Mouse (Mus musculus) left cerebral cortex, adult 2 months (tissue): Measurements from ENCODE around the gene Sptan1. TPM values are rescaled to one million over a fixed set of nuclear protein-coding genes. Genes with fewer than 3 reads are reported as not detected.

Experiments used
- DNase-seq, 2 experiments: peaks; one replicate each; pipeline ENCODE4 v3.0.0; 2021 to 2022; ENCODE audit warnings: low spot score in 2 of 2, mixed read lengths in 1 of 2; ENCODE audit errors: extremely low spot score in 1 of 2
- H3K27ac ChIP-seq: fragments of 200-600 bp; 2 replicates; pipeline ENCODE4 v1.8.1; 2022
- H3K4me3 ChIP-seq: fragments of 200-600 bp; 2 replicates; pipeline ENCODE4 v1.8.1; 2022
- CTCF ChIP-seq: fragments of 200-600 bp; IDR thresholded peaks from 2 replicates; pipeline ENCODE4 v1.8.1; 2022; ENCODE audit warnings: antibody characterized with exemption, mild to moderate bottlenecking, moderate library complexity
- intact Hi-C: fragments of 180-260 bp; cut with DNase I; formaldehyde crosslinking; loops from one replicate; pipeline ENCODE4 v1.15.1; 2025
- long read RNA-seq, 2 experiments: library from polyadenylated mRNA; stranded (forward); transcript quantifications; one replicate each; pipeline ENCODE4 v2.0.0; 2021; ENCODE audit warnings: borderline mapping rate in 2 of 2
- total RNA-seq, 2 experiments: library from RNA; stranded (reverse); gene quantifications; 2 replicates each; pipeline ENCODE4 v1.2.3; 2021

The Sptan1 gene
- 100 to 1,000 TPM; 878 to 928 TPM for total RNA-seq
- long read RNA-seq, experiment 1, full-length matches to known transcripts: 3 of 332 reads
- long read RNA-seq, experiment 1, partial matches to known transcripts: 184 of 332 reads
- long read RNA-seq, experiment 1, other reads (novel, unspliced or antisense): 145 of 332 reads
- long read RNA-seq, experiment 2, transcript Sptan1-215 (1 exons, 1,471 nt): major isoform, 5 of 318 reads
- long read RNA-seq, experiment 2, partial matches to known transcripts: 162 of 318 reads
- long read RNA-seq, experiment 2, other reads (novel, unspliced or antisense): 149 of 318 reads

DNA sequence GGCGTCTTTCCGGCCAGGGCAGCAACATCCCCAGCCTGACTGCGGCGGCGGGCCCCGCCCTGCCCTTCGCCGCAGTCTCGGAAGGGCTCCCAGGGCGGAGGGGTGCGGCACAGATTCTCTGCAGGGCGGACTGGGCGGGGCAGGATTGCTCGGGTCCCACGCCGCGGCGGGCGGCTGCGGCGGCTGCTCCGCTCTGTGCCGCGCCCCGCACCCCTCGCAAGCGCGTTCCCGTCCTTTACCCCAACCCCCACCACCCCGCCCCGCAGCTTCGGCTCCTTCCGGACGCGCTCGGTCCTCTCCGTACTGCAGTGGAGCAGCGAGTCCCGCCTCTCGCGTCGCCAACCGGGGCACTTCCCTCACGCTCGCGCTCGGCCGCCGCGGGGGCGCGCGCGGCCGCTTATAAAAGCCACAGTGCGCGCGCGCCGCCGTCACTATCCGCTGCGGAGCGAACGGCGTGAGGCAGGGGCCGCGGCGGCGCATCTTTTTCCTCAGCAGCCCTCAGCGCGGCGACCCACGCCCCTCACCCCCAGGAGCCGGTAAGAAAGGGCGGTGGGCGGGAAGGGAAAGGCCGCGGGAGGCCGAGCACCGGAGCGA lies at the start of gene Sptan1:
Gene Sptan1 (plus strand): TSS at position 311 of the 594 bp plus-strand sequence.
- no peak; the same call in 1 of the 2 replicates for TF ChIP-seq CTCF
- H3K4me3 ChIP-seq: peak within 1 kb of the TSS; percentile 96
- DNase-seq: peak; percentile 97 to 98
- intact Hi-C loops: loop anchor here (1.0 to 5.0 kb wide), 2 partner anchors 30 to 157 kb away; partner anchors contain the start of genes Gle1 and Zer1
- peak within 1 kb of the TSS; percentile 100 for H3K27ac ChIP-seq

DNA sequence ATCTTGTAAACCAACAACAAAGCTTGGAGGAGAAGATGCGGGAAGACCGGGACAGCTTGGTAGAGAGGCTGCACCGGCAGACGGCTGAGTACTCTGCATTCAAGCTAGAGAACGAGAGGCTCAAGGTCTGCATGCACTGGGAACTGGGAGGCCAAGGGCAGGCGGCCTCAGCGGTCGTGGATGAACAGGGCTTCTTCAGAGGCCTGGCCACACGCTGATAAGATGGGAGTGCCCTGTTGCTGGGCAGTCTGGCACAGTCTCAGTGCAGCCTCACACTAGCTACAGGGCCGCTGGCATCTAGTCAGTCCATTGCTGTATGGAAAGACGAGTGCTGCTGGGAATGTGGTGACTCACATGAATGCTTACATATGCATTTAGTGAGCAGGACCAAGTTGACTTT lies 47.7 kb upstream of the Sptan1 start:
- no peak overlapping the region for H3K27ac ChIP-seq
- H3K4me3 ChIP-seq: no peak overlapping the region
- no peak for DNase-seq
- no peak for TF ChIP-seq CTCF
- intact Hi-C loops: no loop called here

DNA sequence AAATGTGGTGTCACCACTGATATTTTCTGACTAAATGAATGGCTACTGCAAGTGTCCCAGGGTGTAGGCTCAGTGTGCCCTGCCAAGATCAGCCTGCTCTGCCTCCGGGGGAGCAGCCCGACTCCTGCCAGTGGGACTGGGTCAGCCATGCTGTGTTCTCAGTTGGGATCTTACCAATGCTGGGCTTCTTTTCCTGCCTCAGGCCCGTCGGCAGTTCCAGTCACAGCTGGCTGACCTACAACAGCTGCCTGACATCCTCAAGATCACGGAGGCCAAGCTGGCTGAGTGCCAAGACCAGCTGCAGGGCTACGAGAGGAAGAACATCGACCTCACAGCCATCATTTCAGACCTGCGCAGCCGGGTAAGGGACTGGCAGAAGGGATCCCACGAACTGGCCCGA lies 43.3 kb upstream of the Sptan1 start:
- H3K4me3 ChIP-seq: no peak overlapping the region
- intact Hi-C loops: no loop called here
- peak in 1 of 2 experiments; percentile 20 for DNase-seq
- no peak overlapping the region for H3K27ac ChIP-seq
- TF ChIP-seq CTCF: no peak

DNA sequence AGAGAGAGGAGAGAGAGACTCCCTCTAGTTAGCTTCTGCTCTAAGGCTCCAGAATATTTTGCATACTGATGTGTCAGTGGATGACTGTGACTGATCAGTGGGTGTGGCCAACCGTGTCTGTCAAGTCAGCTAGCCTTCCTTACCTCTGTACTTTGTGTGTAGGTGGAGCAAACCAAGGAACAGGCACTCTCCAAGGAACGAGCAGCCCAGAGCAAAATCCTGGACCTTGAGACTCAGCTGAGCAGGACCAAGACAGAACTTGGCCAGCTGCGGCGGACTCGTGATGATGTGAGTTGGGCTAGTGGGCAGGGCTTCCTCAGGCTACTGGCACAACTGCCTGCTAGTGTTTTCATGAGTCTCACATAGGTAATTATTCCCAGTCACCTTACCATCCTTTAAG lies 38.8 kb upstream of the Sptan1 start:
- TF ChIP-seq CTCF: no peak
- no peak for DNase-seq
- H3K4me3 ChIP-seq: no peak overlapping the region
- H3K27ac ChIP-seq: no peak overlapping the region
- intact Hi-C loops: no loop called here

GRCm38 (mm10) chr2:29930506-29930905 lies 34.9 kb upstream of the Sptan1 start:
- DNase-seq: no peak
- no peak overlapping the region for H3K27ac ChIP-seq
- no peak for TF ChIP-seq CTCF

DNA sequence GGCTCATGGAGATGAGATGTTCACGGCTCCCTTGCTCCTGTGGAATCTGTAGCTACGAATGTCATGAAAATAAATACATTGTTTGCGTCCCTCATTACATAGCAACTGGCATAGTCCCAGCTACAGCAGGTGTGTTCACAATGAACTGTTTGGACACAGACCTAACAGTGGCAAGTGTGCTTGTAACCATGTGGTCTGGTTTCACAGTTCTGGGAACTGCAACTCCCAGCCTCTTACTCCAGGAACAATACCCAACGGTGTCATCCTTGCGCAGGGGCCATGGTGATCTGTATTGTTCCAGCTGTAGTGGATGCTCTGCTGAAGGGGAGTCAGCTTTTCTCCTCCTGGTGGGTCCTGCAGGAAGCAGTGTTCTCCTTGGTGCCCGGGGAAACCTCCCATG lies 34.2 kb upstream of the Sptan1 start:
- Histone ChIP-seq H3K27ac (no peak overlapping the region), H3K4me3 (no peak overlapping the region)
- DNase-seq: no peak
- no peak for TF ChIP-seq CTCF
- intact Hi-C loops: no loop called here

More at GRCm38 (mm10) chr2:29930506-29930905, 34.9 kb upstream of the Sptan1 start:
- H3K4me3 ChIP-seq: no peak overlapping the region
- intact Hi-C loops: no loop called here

GRCm38 (mm10) chr2:29934906-29935599 lies 30.3 kb upstream of the Sptan1 start, which contains the start of gene Gle1:
Gene Gle1, plus strand, starts transcription at chr2:29935426.
- intact Hi-C loops: loop anchor here (1.0 to 2.0 kb wide), 2 partner anchors 30 to 42 kb away; partner anchors contain the start of gene Sptan1
- DNase-seq: peak; percentile 95 to 98
- H3K27ac ChIP-seq: peak within 1 kb of the TSS; percentile 89
- H3K4me3 ChIP-seq: peak within 1 kb of the TSS; percentile 90
- TF ChIP-seq CTCF: peak; percentile 67

GRCm38 (mm10) chr2:29940073-29940472 lies 25.3 kb upstream of the Sptan1 start:
- intact Hi-C loops: no loop called here
- TF ChIP-seq CTCF: no peak
- H3K4me3 ChIP-seq: no peak overlapping the region
- DNase-seq: no peak
- H3K27ac ChIP-seq: no peak overlapping the region

GRCm38 (mm10) chr2:29940826-29941225 lies 24.5 kb upstream of the Sptan1 start:
- no peak for DNase-seq
- Histone ChIP-seq H3K4me3 (no peak overlapping the region), H3K27ac (no peak overlapping the region)
- TF ChIP-seq CTCF: no peak
- intact Hi-C loops: no loop called here

DNA sequence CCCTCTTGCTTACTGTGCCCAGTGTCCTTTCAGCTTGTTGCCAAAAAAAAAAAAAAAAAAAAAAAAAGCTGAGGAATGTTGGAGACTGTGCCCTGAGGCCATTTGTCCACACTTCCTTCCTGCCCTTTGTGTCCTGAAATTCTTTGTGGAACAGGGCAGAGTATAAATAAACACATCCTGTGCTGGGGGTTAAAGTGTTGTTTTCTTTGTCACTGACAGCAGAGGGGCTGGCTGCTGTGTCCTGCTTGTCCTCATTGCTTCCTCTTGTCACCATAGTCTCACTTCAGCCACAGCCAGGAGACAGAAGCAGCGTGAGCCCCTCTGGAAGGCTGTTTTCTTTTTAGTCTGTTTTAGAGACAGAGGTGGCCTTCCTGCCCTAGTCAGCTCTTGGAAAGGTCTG lies 20.6 kb upstream of the Sptan1 start:
- DNase-seq: no peak
- Histone ChIP-seq H3K4me3 (no peak overlapping the region), H3K27ac (no peak overlapping the region)
- no peak for TF ChIP-seq CTCF
- intact Hi-C loops: no loop called here

DNA sequence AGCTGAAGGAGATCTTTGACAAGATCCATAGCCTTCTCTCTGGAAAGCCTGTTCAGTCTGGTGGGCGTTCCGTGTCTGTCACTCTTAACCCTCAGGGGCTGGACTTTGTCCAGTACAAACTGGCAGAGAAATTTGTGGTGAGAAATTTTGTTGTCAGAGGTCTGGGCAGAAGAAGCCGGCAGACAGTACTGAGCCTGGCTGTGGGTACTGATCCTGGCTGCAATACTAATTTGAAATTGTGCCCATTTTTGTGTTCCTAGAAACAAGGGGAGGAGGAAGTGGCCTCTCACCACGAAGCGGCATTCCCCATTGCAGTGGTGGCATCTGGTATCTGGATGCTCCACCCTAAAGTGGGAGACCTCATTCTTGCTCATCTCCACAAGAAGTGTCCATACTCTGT lies 16.5 kb upstream of the Sptan1 start:
- DNase-seq: no peak
- TF ChIP-seq CTCF: no peak
- Histone ChIP-seq H3K4me3 (no peak overlapping the region), H3K27ac (no peak overlapping the region)
- intact Hi-C loops: no loop called here

- no peak for DNase-seq
- H3K4me3 ChIP-seq: no peak overlapping the region
- TF ChIP-seq CTCF: no peak
- no peak overlapping the region for H3K27ac ChIP-seq
- intact Hi-C loops: no loop called here
Measured at GRCm38 (mm10) chr2:29961246-29961645, 4.1 kb upstream of the Sptan1 start.
